Mouse (Mus musculus) heart, embryonic 12.5 days (tissue): ENCODE measurements at regions not wholly inside any gene's neighbourhood (a gene's known extent, or its start where the extent isn't known, plus 50 kb on each side); places are given as distances from the start of the nearest gene placed in this dataset.

Source experiments
- ATAC-seq: fragments of 200-750 bp; cut with Nextera tagmentation; 2 replicates; pipeline ENCODE4 v1.8.0; 2017; ENCODE audit warnings: moderate TSS enrichment, moderate library complexity; ENCODE audit not compliant: insufficient number of reproducible peaks, low FRiP score
- H3K27ac ChIP-seq: fragments of 300-500 bp; sonication (generic); 2 replicates; pipeline ENCODE4 v1.5.1; 2016; ENCODE audit warnings: mild to moderate bottlenecking, moderate library complexity; ENCODE audit not compliant: poor library complexity, severe bottlenecking
- H3K27me3 ChIP-seq: fragments of 300-500 bp; sonication (generic); replicated peaks from 2 replicates; pipeline ENCODE4 v1.6.1; 2016; ENCODE audit warnings: mild to moderate bottlenecking, moderate library complexity
- H3K36me3 ChIP-seq: fragments of 300-500 bp; sonication (generic); 2 replicates; pipeline ENCODE4 v1.6.1; 2016; ENCODE audit warnings: mild to moderate bottlenecking, moderate library complexity
- H3K4me1 ChIP-seq: fragments of 300-500 bp; sonication (generic); replicated peaks from 2 replicates; pipeline ENCODE4 v1.6.1; 2016; ENCODE audit warnings: mild to moderate bottlenecking
- H3K4me2 ChIP-seq: fragments of 300-500 bp; sonication (generic); 2 replicates; pipeline ENCODE4 v1.6.1; 2016; ENCODE audit warnings: mild to moderate bottlenecking, moderate library complexity
- H3K4me3 ChIP-seq: fragments of 300-500 bp; sonication (generic); 2 replicates; pipeline ENCODE4 v1.5.1; 2016; ENCODE audit warnings: mild to moderate bottlenecking
- H3K9ac ChIP-seq: fragments of 300-500 bp; sonication (generic); 2 replicates; pipeline ENCODE4 v1.6.1; 2016; ENCODE audit warnings: mild to moderate bottlenecking, moderate library complexity
- H3K9me3 ChIP-seq: fragments of 300-500 bp; sonication (generic); replicated peaks from 2 replicates; pipeline ENCODE4 v1.6.1; 2016; ENCODE audit warnings: mild to moderate bottlenecking, moderate library complexity
- WGBS: fragments of 180-500 bp; shearing (Covaris S2); methylation state at CpG from one replicate; pipeline ENCODE4 v1.1.7; 2016; 5-methylcytosine and 5-hydroxymethylcytosine counted together

- H3K9me3 ChIP-seq = 0 out of 2 replicates have a peak, but pooled peaks cover 3% of the 10 kb centered on the region
- no peak overlapping the region for H3K9ac ChIP-seq
- H3K27me3 ChIP-seq = peaks cover 20% of the 10 kb centered on the region
- 36% methylated on average over 8 of the region's 8 CpGs for WGBS
- no peaks in the 10 kb centered on the region for H3K4me1 ChIP-seq
- no peak overlapping the region for H3K4me2 ChIP-seq
- no peak for ATAC-seq
- no peaks in the 10 kb centered on the region for H3K36me3 ChIP-seq
- H3K4me3 ChIP-seq = no peak overlapping the region
- H3K27ac ChIP-seq = no peak overlapping the region
Observed at GRCm38 (mm10) chr2:33981936-33982335, 94.2 kb upstream of the Mvb12b start.

GRCm38 (mm10) chr2:33981321-33981720 is 93.6 kb upstream of the Mvb12b start:
- H3K9ac ChIP-seq = no peak overlapping the region
- ATAC-seq = no peak
- H3K4me2 ChIP-seq = no peak overlapping the region
- peaks cover 24% of the 10 kb centered on the region for H3K27me3 ChIP-seq
- H3K4me1 ChIP-seq = no peaks in the 10 kb centered on the region
- 0 out of 2 replicates have a peak, but pooled peaks cover 3% of the 10 kb centered on the region for H3K9me3 ChIP-seq
- WGBS = 86% methylated on average over 7 of the region's 7 CpGs
- no peaks in the 10 kb centered on the region for H3K36me3 ChIP-seq
- no peak overlapping the region for H3K27ac ChIP-seq
- no peak overlapping the region for H3K4me3 ChIP-seq

DNA sequence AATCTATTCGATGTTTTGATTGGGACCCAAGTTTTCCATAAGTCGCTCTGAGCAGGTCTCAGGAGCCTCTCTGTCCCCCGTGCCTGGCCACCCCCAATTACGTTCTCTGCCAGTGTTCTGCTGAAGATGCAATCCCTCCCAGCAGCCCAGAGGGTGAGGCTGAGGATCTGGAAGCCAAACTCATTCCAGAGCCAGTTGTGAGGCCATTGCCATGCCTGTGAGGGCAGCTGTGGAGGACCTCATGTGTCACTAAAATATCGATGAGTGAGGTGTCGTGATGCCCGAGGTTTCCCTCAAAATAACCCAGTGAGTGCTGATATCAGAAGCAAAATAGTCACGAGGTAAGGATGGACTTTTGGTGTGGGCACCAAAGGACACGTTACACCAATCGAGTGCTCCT is 93.1 kb upstream of the Mvb12b start:
- no peak overlapping the region for H3K4me2 ChIP-seq
- peaks cover 24% of the 10 kb centered on the region for H3K27me3 ChIP-seq
- H3K9ac ChIP-seq = no peak overlapping the region
- no peaks in the 10 kb centered on the region for H3K36me3 ChIP-seq
- no peak for ATAC-seq
- WGBS = 71% methylated on average over 10 of the region's 10 CpGs
- H3K27ac ChIP-seq = no peak overlapping the region
- H3K9me3 ChIP-seq = 0 out of 2 replicates have a peak, but pooled peaks cover 3% of the 10 kb centered on the region
- no peaks in the 10 kb centered on the region for H3K4me1 ChIP-seq
- H3K4me3 ChIP-seq = no peak overlapping the region

DNA sequence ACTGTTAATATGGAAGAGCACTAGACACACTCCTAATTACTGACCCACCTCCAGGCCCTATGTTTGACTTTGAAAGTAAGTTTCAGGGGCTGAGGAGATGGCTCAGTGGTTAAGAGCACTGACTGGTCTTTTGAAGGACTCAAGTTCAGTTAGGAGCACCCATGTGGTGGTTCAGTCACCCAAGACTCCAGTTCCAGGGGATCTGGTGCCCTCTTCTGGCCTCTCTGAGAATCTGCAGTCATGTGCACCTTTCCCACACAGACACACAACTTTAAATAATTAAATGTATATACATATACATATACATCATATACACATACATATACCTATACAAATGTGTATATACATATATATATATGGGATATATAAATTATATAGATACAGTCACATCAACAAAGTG is 91.5 kb upstream of the Mvb12b start:
- no peak overlapping the region for H3K9ac ChIP-seq
- H3K27me3 ChIP-seq = peaks cover 28% of the 10 kb centered on the region
- H3K4me3 ChIP-seq = no peak overlapping the region
- no peak for ATAC-seq
- H3K36me3 ChIP-seq = no peaks in the 10 kb centered on the region
- H3K27ac ChIP-seq = no peak overlapping the region
- 0 out of 2 replicates have a peak, but pooled peaks cover 3% of the 10 kb centered on the region for H3K9me3 ChIP-seq
- H3K4me2 ChIP-seq = no peak overlapping the region
- no peaks in the 10 kb centered on the region for H3K4me1 ChIP-seq

GRCm38 (mm10) chr2:33978550-33978949 is 90.8 kb upstream of the Mvb12b start:
- peaks cover 28% of the 10 kb centered on the region for H3K27me3 ChIP-seq
- H3K9me3 ChIP-seq = 0 out of 2 replicates have a peak, but pooled peaks cover 3% of the 10 kb centered on the region
- no peak for ATAC-seq
- H3K27ac ChIP-seq = no peak overlapping the region
- H3K4me1 ChIP-seq = no peaks in the 10 kb centered on the region
- H3K4me3 ChIP-seq = no peak overlapping the region
- 78% methylated on average over 4 of the region's 4 CpGs for WGBS
- H3K4me2 ChIP-seq = no peak overlapping the region
- no peak overlapping the region for H3K9ac ChIP-seq
- no peaks in the 10 kb centered on the region for H3K36me3 ChIP-seq

DNA sequence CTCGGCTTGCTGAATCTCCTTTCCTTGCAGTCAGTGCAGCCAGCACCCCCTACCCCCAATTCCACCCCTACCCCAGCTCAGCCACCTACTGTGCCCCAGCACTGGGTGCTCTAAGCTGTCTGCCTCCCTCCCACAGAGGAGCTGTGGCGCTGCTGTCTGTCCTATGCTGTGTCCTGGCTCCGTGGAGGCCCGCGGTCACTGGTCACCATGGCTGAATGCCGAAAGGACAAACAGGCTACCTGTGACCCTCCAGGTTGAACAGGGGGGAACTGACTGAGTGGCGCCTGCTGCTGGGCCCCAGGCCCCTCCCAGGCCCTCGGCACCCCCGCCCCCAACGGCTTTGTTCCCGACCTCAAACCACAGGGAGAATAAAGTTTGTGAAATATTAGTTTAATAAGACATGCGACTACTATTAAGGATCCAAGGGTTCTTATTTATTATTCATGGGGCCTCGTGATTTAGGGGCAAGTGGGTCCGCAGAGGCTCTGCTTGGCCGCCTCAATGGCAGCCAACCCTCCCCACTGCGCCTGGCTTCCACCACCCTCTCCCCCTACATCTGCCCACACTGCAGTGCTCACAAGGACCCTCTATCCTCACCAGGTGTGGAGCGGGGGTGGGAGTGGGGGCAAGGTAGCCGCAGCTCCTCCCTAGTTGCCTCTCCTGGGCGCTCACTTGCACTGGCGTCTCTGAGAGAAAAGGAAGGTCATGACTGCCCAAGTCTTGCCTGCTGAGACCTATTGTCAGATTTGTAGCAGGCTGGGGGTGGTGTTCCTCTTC is 90.0 kb upstream of the Mvb12b start:
- Histone ChIP-seq H3K27ac (no peak overlapping the region), H3K4me1 (no peaks in the 10 kb centered on the region), H3K27me3 (peaks cover 28% of the 10 kb centered on the region), H3K4me3 (no peak overlapping the region), H3K4me2 (no peak overlapping the region), H3K9ac (no peak overlapping the region), H3K9me3 (0 out of 2 replicates have a peak, but pooled peaks cover 3% of the 10 kb centered on the region), H3K36me3 (no peaks in the 10 kb centered on the region)
- WGBS = 66% methylated on average over 20 of the region's 20 CpGs
- ATAC-seq = no peak

GRCm38 (mm10) chr2:33977151-33977550 is 89.4 kb upstream of the Mvb12b start:
- Histone ChIP-seq H3K27ac (no peak overlapping the region), H3K9me3 (0 out of 2 replicates have a peak, but pooled peaks cover 3% of the 10 kb centered on the region), H3K27me3 (peaks cover 24% of the 10 kb centered on the region), H3K36me3 (no peaks in the 10 kb centered on the region), H3K9ac (no peak overlapping the region), H3K4me3 (no peak overlapping the region), H3K4me1 (no peaks in the 10 kb centered on the region), H3K4me2 (no peak overlapping the region)
- WGBS = 85% methylated on average over 5 of the region's 5 CpGs
- ATAC-seq = no peak

- no peak for ATAC-seq
- H3K27ac ChIP-seq = no peak overlapping the region
- no peaks in the 10 kb centered on the region for H3K36me3 ChIP-seq
- no peaks in the 10 kb centered on the region for H3K4me1 ChIP-seq
- H3K9me3 ChIP-seq = 0 out of 2 replicates have a peak, but pooled peaks cover 3% of the 10 kb centered on the region
- H3K4me3 ChIP-seq = no peak overlapping the region
- peaks cover 18% of the 10 kb centered on the region; the same call in 1 of the 2 replicates for H3K27me3 ChIP-seq
- no peak overlapping the region for H3K9ac ChIP-seq
- no peak overlapping the region for H3K4me2 ChIP-seq
- 80% methylated on average over 9 of the region's 9 CpGs for WGBS
Observed at GRCm38 (mm10) chr2:33976183-33976582, 88.4 kb upstream of the Mvb12b start.

GRCm38 (mm10) chr2:33975423-33976127 is 87.8 kb upstream of the Mvb12b start:
- H3K4me2 ChIP-seq = no peak overlapping the region
- no peaks in the 10 kb centered on the region for H3K36me3 ChIP-seq
- peaks cover 13% of the 10 kb centered on the region; the same call in 1 of the 2 replicates for H3K27me3 ChIP-seq
- no peak overlapping the region for H3K9ac ChIP-seq
- 67% methylated on average over 14 of the region's 14 CpGs for WGBS
- no peak overlapping the region for H3K27ac ChIP-seq
- no peak for ATAC-seq
- peaks cover 6% of the 10 kb centered on the region; the same call in 1 of the 2 replicates for H3K9me3 ChIP-seq
- no peak overlapping the region for H3K4me3 ChIP-seq
- H3K4me1 ChIP-seq = no peaks in the 10 kb centered on the region

- H3K9me3 ChIP-seq = peaks cover 7% of the 10 kb centered on the region; the same call in 1 of the 2 replicates
- H3K27ac ChIP-seq = no peak overlapping the region
- H3K9ac ChIP-seq = no peak overlapping the region
- H3K4me1 ChIP-seq = no peaks in the 10 kb centered on the region
- no peak overlapping the region for H3K4me2 ChIP-seq
- ATAC-seq = no peak
- no peak overlapping the region for H3K4me3 ChIP-seq
- 80% methylated on average over 15 of the region's 15 CpGs for WGBS
- no peaks in the 10 kb centered on the region for H3K36me3 ChIP-seq
- peaks cover 13% of the 10 kb centered on the region; the same call in 1 of the 2 replicates for H3K27me3 ChIP-seq
Observed at GRCm38 (mm10) chr2:33974737-33975422, 87.1 kb upstream of the Mvb12b start.

GRCm38 (mm10) chr2:33974031-33974430 is 86.3 kb upstream of the Mvb12b start:
- H3K9me3 ChIP-seq = peaks cover 4% of the 10 kb centered on the region; the same call in 1 of the 2 replicates
- H3K27me3 ChIP-seq = peaks cover 18% of the 10 kb centered on the region; the same call in 1 of the 2 replicates
- H3K36me3 ChIP-seq = no peaks in the 10 kb centered on the region
- H3K4me1 ChIP-seq = no peaks in the 10 kb centered on the region
- no peak overlapping the region for H3K4me2 ChIP-seq
- no peak overlapping the region for H3K27ac ChIP-seq
- 78% methylated on average over 3 of the region's 3 CpGs for WGBS
- H3K4me3 ChIP-seq = no peak overlapping the region
- no peak overlapping the region for H3K9ac ChIP-seq
- ATAC-seq = no peak
